Mouse (Mus musculus) cortical plate, adult 2 months (tissue): ENCODE results near the gene Mrtfa. TPM values are rescaled to one million over a fixed set of nuclear protein-coding genes. Genes with fewer than 3 reads are reported as not detected.

Experiments
- H3K27ac ChIP-seq: fragments of 200-500 bp; 2 replicates; pipeline ENCODE4 v1.5.1; 2012; ENCODE audit warnings: low read length, control low read depth, inconsistent platforms; ENCODE audit not compliant: insufficient read depth
- H3K4me1 ChIP-seq: fragments of 200-500 bp; 2 replicates; pipeline ENCODE4 v1.6.1; 2011; ENCODE audit warnings: low read length; ENCODE audit not compliant: control insufficient read depth, insufficient read depth
- H3K4me3 ChIP-seq: fragments of 200-500 bp; 2 replicates; pipeline ENCODE4 v1.5.1; 2011; ENCODE audit warnings: mild to moderate bottlenecking, low read length, control low read depth; ENCODE audit not compliant: insufficient read depth
- CTCF ChIP-seq: fragments of 200-500 bp; IDR thresholded peaks from 2 replicates; pipeline ENCODE4 v1.5.1; 2011; ENCODE audit warnings: mild to moderate bottlenecking, control low read depth, low read length; ENCODE audit not compliant: insufficient read depth; ENCODE audit errors: extremely low read depth
- POLR2A ChIP-seq: fragments of 200-500 bp; IDR thresholded peaks from 2 replicates; pipeline ENCODE4 v1.6.1; 2011; ENCODE audit warnings: mild to moderate bottlenecking, low read length, control low read depth; ENCODE audit not compliant: insufficient read depth; ENCODE audit errors: extremely low read depth
- polyA plus RNA-seq: library from polyadenylated mRNA; depleted of rRNA; stranded (reverse); fragments of >200 nt; gene quantifications from 2 replicates; pipeline ENCODE4 v1.2.3, GENCODE M21; 2012

Gene Mrtfa
- polyA plus RNA-seq, 1 experiment: 30.9 TPM

- Histone ChIP-seq H3K27ac (no peak overlapping the region), H3K4me3 (no peak overlapping the region), H3K4me1 (peaks cover 4% of the 10 kb centered on the region; the same call in 1 of the 2 replicates)
- TF ChIP-seq CTCF: no peak
- no peak for TF ChIP-seq POLR2A
Observed at GRCm38 (mm10) chr15:81160677-81161076, 29.9 kb downstream of the Mrtfa start.

GRCm38 (mm10) chr15:81159212-81159611 lies 31.3 kb downstream of the Mrtfa start:
- Histone ChIP-seq H3K27ac (no peak overlapping the region), H3K4me3 (no peak overlapping the region), H3K4me1 (peaks cover 4% of the 10 kb centered on the region)
- TF ChIP-seq CTCF (no peak), POLR2A (no peak)

GRCm38 (mm10) chr15:81158517-81159120 lies 31.9 kb downstream of the Mrtfa start:
- TF ChIP-seq CTCF (no peak), POLR2A (no peak)
- H3K4me3 ChIP-seq: no peak overlapping the region
- H3K4me1 ChIP-seq: peaks cover 4% of the 10 kb centered on the region
- no peak overlapping the region for H3K27ac ChIP-seq

- Histone ChIP-seq H3K4me3 (no peak overlapping the region), H3K4me1 (peaks cover 4% of the 10 kb centered on the region), H3K27ac (no peak overlapping the region)
- TF ChIP-seq CTCF: no peak
- no peak for TF ChIP-seq POLR2A
Observed at GRCm38 (mm10) chr15:81156453-81156852, 34.1 kb downstream of the Mrtfa start.

GRCm38 (mm10) chr15:81155845-81156244 lies 34.7 kb downstream of the Mrtfa start:
- H3K4me3 ChIP-seq: no peak overlapping the region
- TF ChIP-seq CTCF (no peak), POLR2A (no peak)
- no peak overlapping the region for H3K27ac ChIP-seq
- peaks cover 4% of the 10 kb centered on the region for H3K4me1 ChIP-seq

GRCm38 (mm10) chr15:81154846-81155624 lies 35.5 kb downstream of the Mrtfa start:
- no peak overlapping the region for H3K4me3 ChIP-seq
- no peak overlapping the region for H3K27ac ChIP-seq
- TF ChIP-seq CTCF: no peak
- H3K4me1 ChIP-seq: peaks cover 4% of the 10 kb centered on the region

- TF ChIP-seq CTCF: no peak
- TF ChIP-seq POLR2A: no peak
- Histone ChIP-seq H3K27ac (no peak overlapping the region), H3K4me3 (no peak overlapping the region), H3K4me1 (peaks cover 5% of the 10 kb centered on the region)
Observed at GRCm38 (mm10) chr15:81141956-81142576, 48.5 kb downstream of the Mrtfa start.

- Histone ChIP-seq H3K4me3 (no peak overlapping the region), H3K27ac (no peak overlapping the region), H3K4me1 (peaks cover 5% of the 10 kb centered on the region)
- no peak for TF ChIP-seq POLR2A
- TF ChIP-seq CTCF: no peak
Observed at GRCm38 (mm10) chr15:81140004-81140403, 50.6 kb downstream of the Mrtfa start.

- Histone ChIP-seq H3K4me1 (peaks cover 5% of the 10 kb centered on the region), H3K4me3 (no peak overlapping the region), H3K27ac (no peak overlapping the region)
- TF ChIP-seq POLR2A: no peak
- no peak for TF ChIP-seq CTCF
Observed at GRCm38 (mm10) chr15:81137298-81137697, 53.3 kb downstream of the Mrtfa start.

- H3K4me3 ChIP-seq: no peak overlapping the region
- TF ChIP-seq POLR2A: no peak
- no peak for TF ChIP-seq CTCF
- peaks cover 11% of the 10 kb centered on the region for H3K4me1 ChIP-seq
- H3K27ac ChIP-seq: no peak overlapping the region
Observed at GRCm38 (mm10) chr15:81133781-81134180, 56.8 kb downstream of the Mrtfa start.

GRCm38 (mm10) chr15:81131152-81131551 lies 59.4 kb downstream of the Mrtfa start:
- Histone ChIP-seq H3K4me1 (peaks cover 7% of the 10 kb centered on the region), H3K4me3 (no peak overlapping the region), H3K27ac (no peak overlapping the region)

More at GRCm38 (mm10) chr15:81131152-81131551, 59.4 kb downstream of the Mrtfa start:
- TF ChIP-seq CTCF: no peak
- no peak for TF ChIP-seq POLR2A
